Mouse (Mus musculus) hindbrain, embryonic 16.5 days (tissue): Measurements from ENCODE around the gene Lrrc23. TPM values are rescaled to one million over a fixed set of nuclear protein-coding genes. Genes with fewer than 3 reads are reported as not detected.
"Not testable (repeated sequence)": the region's sequence is repeated elsewhere in the genome, so short reads cannot be mapped to it uniquely, and the experiment has no call there.

Experiments
- ATAC-seq: fragments of 200-750 bp; cut with Nextera tagmentation; 2 replicates; pipeline ENCODE4 v1.8.0; 2017; ENCODE audit warnings: moderate TSS enrichment, moderate library complexity
- H3K27ac ChIP-seq: fragments of 300-500 bp; sonication (generic); 2 replicates; pipeline ENCODE4 v1.5.1; 2014; ENCODE audit warnings: low read depth, mild to moderate bottlenecking, control low read depth, low read length, moderate library complexity
- H3K27me3 ChIP-seq: fragments of 300-500 bp; sonication (generic); replicated peaks from 2 replicates; pipeline ENCODE4 v1.6.1; 2014; ENCODE audit warnings: low read length; ENCODE audit not compliant: control insufficient read depth, insufficient read depth
- H3K36me3 ChIP-seq: fragments of 300-500 bp; sonication (generic); 2 replicates; pipeline ENCODE4 v1.6.1; 2014; ENCODE audit warnings: mild to moderate bottlenecking, low read length, moderate library complexity, mixed read lengths; ENCODE audit not compliant: control insufficient read depth, insufficient read depth
- H3K4me1 ChIP-seq: fragments of 300-500 bp; sonication (generic); 2 replicates; pipeline ENCODE4 v1.6.1; 2014; ENCODE audit warnings: low read depth, low read length; ENCODE audit not compliant: control insufficient read depth, insufficient read depth
- H3K4me2 ChIP-seq: fragments of 300-500 bp; sonication (generic); 2 replicates; pipeline ENCODE4 v1.6.1; 2014; ENCODE audit warnings: mild to moderate bottlenecking, low read length, control low read depth, moderate library complexity
- H3K4me3 ChIP-seq: fragments of 300-500 bp; sonication (generic); 2 replicates; pipeline ENCODE4 v1.5.1; 2014; ENCODE audit warnings: mild to moderate bottlenecking, low read length, control low read depth, moderate library complexity
- H3K9ac ChIP-seq: fragments of 300-500 bp; sonication (generic); 2 replicates; pipeline ENCODE4 v1.6.1; 2014; ENCODE audit warnings: low read depth, mild to moderate bottlenecking, control low read depth, low read length, moderate library complexity
- H3K9me3 ChIP-seq: fragments of 300-500 bp; sonication (generic); 2 replicates; pipeline ENCODE4 v1.6.1; 2014; ENCODE audit warnings: mild to moderate bottlenecking, low read length, moderate library complexity; ENCODE audit not compliant: control insufficient read depth
- WGBS: fragments of 180-500 bp; shearing (Covaris S2); extraction: QIAGEN DNeasy Blood & Tissue Kit; methylation state at CpG from one replicate; pipeline ENCODE4 v1.1.7; 2014; 5-methylcytosine and 5-hydroxymethylcytosine counted together
- polyA plus RNA-seq: library from polyadenylated mRNA; unstranded; fragments of >200 nt; fragmentation: Nextera tagmentation; extraction: Ambion mirVana; gene quantifications from 2 replicates; pipeline ENCODE4 v1.2.1, GENCODE M21; 2015

The Lrrc23 gene
- polyA plus RNA-seq, 1 experiment from 2014 or later = 4.0 TPM

DNA sequence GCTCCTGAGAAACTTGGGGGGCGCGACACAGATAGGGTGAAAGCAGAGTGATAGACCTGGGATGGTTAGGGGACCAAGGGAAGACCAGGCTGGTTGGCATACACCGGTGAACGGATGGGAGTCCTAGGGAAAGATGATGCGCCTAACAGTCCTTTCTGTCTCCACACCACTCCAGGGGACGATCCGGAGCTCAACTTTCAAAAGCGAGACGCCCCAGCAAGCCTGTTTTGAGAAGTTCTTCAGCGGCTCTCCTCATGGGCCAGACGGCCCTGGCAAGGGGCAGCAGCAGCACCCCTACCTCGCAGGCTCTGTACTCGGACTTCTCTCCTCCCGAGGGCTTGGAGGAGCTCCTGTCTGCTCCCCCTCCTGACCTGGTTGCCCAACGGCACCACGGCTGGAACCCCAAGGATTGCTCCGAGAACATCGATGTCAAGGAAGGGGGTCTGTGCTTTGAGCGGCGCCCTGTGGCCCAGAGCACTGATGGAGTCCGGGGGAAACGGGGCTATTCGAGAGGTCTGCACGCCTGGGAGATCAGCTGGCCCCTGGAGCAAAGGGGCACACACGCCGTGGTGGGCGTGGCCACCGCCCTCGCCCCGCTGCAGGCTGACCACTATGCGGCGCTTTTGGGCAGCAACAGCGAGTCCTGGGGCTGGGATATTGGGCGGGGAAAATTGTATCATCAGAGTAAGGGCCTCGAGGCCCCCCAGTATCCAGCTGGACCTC, 29.7 kb upstream of the Lrrc23 start:
- peaks cover 5% of the 10 kb centered on the region for H3K36me3 ChIP-seq
- peak overlapping the region; percentile 95 for H3K4me2 ChIP-seq
- H3K27me3 ChIP-seq = no peaks in the 10 kb centered on the region
- H3K4me3 ChIP-seq = peak overlapping the region; percentile 53
- under 1% methylated on average over 35 of the region's 35 CpGs for WGBS
- no peak; the same call in 1 of the 2 replicates for ATAC-seq
- no peaks in the 10 kb centered on the region for H3K9me3 ChIP-seq
- H3K4me1 ChIP-seq = peaks cover 29% of the 10 kb centered on the region
- H3K9ac ChIP-seq = peak overlapping the region; percentile 67
- peak overlapping the region; percentile 78 for H3K27ac ChIP-seq

DNA sequence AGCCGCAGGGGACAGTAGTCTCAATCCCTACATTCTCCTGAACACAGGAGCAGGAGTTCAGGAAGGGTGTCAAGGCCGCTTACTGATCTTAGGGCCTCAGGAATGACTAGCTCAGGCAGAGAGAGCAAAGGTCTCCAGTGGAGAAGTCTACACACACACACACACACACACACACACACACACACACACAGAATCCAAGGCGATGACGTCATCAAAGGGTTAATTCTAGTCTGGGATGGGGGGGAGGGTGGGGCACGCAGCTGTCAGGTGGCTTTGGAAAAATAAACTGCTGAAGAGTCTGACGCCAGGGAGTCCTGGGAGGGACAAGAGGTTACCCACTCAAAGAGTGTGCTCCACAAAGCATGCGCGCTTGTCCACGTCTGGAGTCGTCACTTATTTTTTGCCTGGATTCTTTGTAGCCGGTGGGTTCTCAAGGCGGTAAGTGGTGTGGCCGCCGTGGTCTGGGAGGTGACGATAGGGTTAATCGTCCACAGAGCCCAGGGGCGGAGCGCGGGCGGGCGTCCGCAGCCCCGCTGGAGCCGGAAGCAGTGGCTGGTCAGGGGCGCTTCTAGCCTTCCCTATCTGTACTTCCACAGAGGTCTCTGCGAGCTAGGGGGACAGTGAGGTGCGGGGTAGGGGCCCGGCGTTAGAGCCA, 29.0 kb upstream of the Lrrc23 start, which contains the start of gene Spsb2:
TSS of gene Spsb2 (plus strand) at position 304 of the 655 bp plus-strand sequence.
- Histone ChIP-seq H3K27ac (peak within 1 kb of the TSS; percentile 78), H3K9me3 (no peaks in the 10 kb centered on the region), H3K27me3 (no peaks in the 10 kb centered on the region), H3K4me2 (peak within 1 kb of the TSS; percentile 95), H3K4me3 (peak within 1 kb of the TSS; percentile 53), H3K9ac (peak within 1 kb of the TSS; percentile 67), H3K36me3 (peaks cover 5% of the 10 kb centered on the region), H3K4me1 (peaks cover 28% of the 10 kb centered on the region)
- ATAC-seq = peak; percentile 25
- WGBS = 5% methylated on average over 29 of the region's 29 CpGs

DNA sequence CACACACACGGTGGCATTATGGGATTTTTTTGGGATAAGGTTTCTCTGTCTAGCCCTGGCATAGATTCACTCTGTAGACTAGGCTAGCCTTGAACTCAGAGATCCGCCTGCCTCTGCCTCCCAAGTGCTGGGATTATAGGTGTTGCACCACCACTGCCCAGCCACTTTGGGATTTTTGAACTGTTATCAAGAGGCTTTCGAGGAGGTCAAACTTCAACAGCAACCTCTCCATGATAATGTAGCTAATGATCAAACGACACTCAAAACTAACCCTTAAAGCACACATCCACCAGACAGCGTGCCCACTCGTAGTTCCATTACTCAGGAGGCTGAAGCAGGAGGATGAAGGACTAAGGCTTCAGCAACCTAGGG, 28.4 kb upstream of the Lrrc23 start:
- peaks cover 26% of the 10 kb centered on the region for H3K4me1 ChIP-seq
- peaks cover 5% of the 10 kb centered on the region for H3K36me3 ChIP-seq
- 73% methylated on average over 6 of the region's 6 CpGs for WGBS
- H3K4me3 ChIP-seq = peak overlapping the region; percentile 53; the same call in 1 of the 2 replicates
- no peak for ATAC-seq
- 0 out of 2 replicates have a peak overlapping the region, but pooled peaks have one; percentile 67 for H3K9ac ChIP-seq
- H3K9me3 ChIP-seq = no peaks in the 10 kb centered on the region
- no peaks in the 10 kb centered on the region for H3K27me3 ChIP-seq
- H3K4me2 ChIP-seq = peak overlapping the region; percentile 95
- H3K27ac ChIP-seq = peak overlapping the region; percentile 78; the same call in 1 of the 2 replicates

DNA sequence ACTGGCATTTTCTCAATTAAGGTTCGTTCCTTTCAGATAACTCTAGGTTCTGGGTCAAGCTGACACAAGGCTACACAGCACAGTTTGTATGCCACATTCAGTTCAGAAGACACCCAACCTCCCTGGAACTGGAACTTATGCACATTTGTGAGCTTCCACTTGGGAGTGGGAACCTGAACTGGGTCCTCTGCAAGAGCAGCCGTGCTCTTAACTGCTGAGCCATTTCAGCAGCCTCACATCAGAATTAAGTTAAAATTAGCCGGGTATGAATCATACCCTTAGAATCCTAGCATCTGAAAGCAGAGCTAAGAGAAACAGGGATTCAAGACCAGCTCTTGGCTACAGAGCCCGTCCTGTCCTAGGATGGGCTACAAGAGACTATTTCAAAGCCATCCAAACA, 27.8 kb upstream of the Lrrc23 start:
- H3K9me3 ChIP-seq = no peaks in the 10 kb centered on the region
- no peaks in the 10 kb centered on the region for H3K27me3 ChIP-seq
- no peak overlapping the region for H3K4me3 ChIP-seq
- peaks cover 5% of the 10 kb centered on the region for H3K36me3 ChIP-seq
- no peak overlapping the region for H3K4me2 ChIP-seq
- ATAC-seq = no peak
- no peak overlapping the region for H3K27ac ChIP-seq
- H3K4me1 ChIP-seq = peaks cover 20% of the 10 kb centered on the region
- WGBS = 87% methylated on average over 4 of the region's 4 CpGs
- H3K9ac ChIP-seq = no peak overlapping the region

DNA sequence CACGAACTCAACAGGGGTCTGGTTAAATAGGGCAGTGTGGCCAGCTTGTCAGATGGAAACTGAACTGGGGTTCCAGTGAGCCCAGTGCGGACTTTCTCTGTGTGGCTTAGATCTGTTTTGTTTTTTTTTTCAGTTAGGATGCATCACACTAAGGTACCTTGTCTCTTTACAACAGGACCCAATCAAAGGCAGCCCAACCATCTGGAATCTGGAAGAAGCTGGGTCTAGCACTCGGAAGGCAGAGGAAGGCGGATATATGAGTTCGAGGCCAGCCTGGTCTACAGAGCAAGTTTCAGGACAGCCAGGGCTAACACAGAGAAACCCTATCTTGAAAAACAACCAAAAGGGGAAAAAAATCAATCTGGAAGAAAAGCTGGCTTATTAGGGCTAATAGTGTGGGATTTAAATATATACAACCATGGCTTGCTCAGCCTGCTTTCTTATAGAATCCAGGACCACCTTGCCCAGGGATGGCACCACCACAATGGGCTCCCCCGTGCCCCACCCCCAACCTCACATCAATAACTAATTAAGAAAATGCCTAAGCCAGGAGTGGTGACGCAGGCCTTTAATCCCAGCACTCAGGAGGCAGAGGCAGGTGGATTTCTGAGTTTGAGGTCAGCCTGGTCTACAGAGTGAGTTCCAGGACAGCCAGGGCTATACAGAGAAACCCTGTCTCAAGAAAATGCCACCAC, 27.1 kb upstream of the Lrrc23 start:
- Histone ChIP-seq H3K36me3 (peaks cover 2% of the 10 kb centered on the region), H3K9ac (no peak overlapping the region), H3K4me2 (peak overlapping the region; percentile 90), H3K27ac (peak overlapping the region; percentile 93), H3K4me1 (peaks cover 14% of the 10 kb centered on the region), H3K9me3 (no peaks in the 10 kb centered on the region), H3K27me3 (no peaks in the 10 kb centered on the region), H3K4me3 (no peak overlapping the region)
- ATAC-seq = no peak
- 76% methylated on average over 7 of the region's 7 CpGs for WGBS

DNA sequence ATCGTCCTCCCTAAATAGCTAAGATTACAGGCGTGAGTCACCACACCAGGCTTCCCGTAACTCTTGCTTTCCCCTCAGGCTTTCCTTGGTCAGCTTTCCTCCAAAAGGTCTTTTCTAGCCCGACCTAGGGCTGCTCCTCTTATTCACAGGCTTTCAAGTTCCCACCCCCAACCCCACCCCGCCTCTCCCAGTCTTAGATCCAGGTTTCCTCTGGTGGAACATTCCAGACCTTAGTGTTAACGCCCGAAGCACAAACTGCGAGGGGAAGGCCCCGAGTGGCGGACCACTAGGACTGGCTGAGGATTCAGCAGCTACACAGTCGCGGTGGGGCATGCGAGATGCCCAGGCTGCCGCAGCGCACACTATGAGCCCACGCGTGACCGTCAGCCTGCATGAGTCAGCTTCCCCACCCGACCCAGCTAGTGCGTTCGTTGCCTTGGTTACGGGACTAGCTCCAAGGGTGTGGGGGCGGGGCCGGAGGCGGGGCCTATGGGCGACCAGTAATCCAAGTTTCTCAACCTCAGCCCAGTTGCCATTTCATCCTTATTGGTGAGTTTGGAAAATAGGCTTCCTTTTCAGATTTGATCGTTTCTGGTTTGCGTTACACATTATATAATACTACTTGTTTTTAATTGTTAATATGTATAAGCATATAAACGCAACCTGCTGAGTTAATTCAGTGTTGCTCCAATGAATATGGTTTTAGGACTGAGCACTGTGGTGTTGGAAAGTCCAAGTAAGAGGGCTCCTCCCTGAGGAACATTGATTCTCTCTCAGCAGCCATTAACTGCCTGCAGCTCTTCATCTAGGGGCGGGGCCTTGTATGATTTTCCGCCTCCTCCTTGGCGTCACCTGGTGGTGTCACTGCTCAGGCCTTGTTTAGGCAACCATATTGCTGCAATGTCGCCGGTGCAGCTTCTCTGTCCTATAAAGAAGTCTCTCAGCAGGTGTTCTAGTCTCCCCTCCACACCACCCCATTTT, 26.1 kb upstream of the Lrrc23 start:
- Histone ChIP-seq H3K9ac (peak overlapping the region; percentile 73), H3K4me2 (peak overlapping the region; percentile 90), H3K9me3 (no peaks in the 10 kb centered on the region), H3K4me3 (peak overlapping the region; percentile 52), H3K27me3 (no peaks in the 10 kb centered on the region), H3K36me3 (no peaks in the 10 kb centered on the region), H3K4me1 (peaks cover 14% of the 10 kb centered on the region), H3K27ac (peak overlapping the region; percentile 93)
- WGBS = 2% methylated on average over 34 of the region's 34 CpGs
- peak; percentile 90 for ATAC-seq

DNA sequence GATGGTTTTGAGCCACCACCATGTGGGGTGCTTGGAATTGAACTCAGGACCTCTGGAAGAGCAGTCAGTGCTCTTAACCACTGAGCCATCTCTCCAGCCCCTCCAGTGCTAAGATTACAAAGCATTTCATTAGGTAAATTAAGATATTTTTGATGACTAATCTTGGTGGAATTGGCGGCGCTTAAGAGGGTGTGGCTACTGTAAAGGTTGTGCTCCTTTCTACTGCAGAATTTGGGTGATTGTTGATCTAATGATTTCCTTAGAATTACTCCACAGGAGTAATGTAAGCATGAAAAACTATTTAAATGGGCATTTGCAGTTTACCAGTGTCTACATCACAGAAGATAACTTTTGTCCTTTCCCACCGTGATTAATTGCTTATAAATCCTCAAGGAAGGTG, 24.8 kb upstream of the Lrrc23 start:
- Histone ChIP-seq H3K36me3 (no peaks in the 10 kb centered on the region), H3K9me3 (no peaks in the 10 kb centered on the region), H3K27me3 (no peaks in the 10 kb centered on the region), H3K27ac (no peak overlapping the region), H3K4me1 (peaks cover 10% of the 10 kb centered on the region), H3K4me2 (no peak overlapping the region), H3K4me3 (no peak overlapping the region), H3K9ac (no peak overlapping the region)
- 88% methylated on average over 3 of the region's 3 CpGs for WGBS
- no peak for ATAC-seq

DNA sequence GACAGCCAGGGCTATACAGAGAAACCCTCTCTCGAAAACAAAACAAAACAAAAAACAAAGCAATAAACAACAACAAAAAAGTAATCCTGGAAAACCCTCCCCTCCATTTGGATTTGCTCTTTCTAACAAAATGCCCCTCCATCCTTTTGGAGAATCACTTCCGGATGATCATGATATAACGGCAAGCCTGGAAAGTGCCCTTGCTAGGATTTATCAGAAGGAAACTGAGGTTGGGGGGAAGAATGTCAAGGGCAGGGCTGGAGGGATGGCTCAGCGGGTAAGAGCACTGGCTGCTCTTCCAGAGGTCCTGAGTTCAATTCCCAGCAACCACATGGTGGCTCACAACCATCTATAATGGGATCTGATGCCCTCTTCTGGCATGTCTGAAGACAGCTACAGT, 24.2 kb upstream of the Lrrc23 start:
- not testable (repeated sequence) for H3K27ac ChIP-seq, H3K9ac ChIP-seq, H3K9me3 ChIP-seq, ATAC-seq, H3K4me2 ChIP-seq, H3K4me3 ChIP-seq, H3K27me3 ChIP-seq, H3K36me3 ChIP-seq, H3K4me1 ChIP-seq
- 97% methylated on average over 4 of the region's 4 CpGs for WGBS
